Mouse (Mus musculus) brain, embryonic 18.5 days (tissue): ENCODE measurements around the gene Ubap2.

Source experiments
- DNase-seq: peaks from one replicate; pipeline ENCODE4 v3.0.0-alpha.2; 2012; ENCODE audit warnings: low read depth, low spot score

Ubap2 gene

DNA sequence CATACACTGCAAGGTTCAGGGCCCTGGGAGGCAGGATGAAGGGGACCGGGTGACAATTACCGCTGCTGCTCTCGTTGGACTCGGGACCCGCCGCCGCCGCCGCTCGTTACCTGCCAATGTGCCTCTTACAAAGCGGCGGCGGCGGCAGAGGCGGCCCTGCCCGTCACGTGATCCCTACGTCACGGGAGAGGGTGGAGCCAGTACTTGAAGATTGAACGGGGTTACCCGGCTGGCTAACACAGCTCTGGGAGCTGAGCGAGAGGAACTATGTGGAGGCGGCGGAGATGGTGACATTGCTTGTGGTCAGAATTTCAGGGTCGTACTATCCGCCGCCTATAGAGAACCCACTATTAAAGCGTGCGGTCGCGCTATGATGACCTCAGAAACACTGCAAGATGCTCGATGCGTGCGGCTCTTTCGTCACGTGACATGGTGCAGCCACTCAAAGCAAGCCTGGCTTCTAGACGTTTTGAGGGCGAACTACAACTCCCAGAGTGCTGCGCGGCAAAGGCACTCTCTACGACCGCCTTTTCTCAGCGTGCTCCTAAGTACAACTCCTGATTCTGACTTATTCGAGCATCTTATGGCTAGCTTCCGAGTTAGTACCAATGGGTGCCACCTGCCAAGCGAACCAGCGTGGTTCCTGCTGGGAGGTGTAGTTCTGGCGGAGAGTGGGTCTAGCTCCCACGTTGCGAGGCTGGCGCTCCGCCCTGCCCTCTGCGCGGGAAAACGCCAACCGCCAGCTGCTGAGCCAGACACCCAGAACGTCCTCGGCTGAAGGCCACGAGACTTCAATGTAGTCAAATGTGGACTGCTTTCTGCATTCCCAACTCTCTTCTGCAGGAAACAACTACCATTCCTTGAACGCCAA is at the start of gene Ubap2:
TSS of gene Ubap2 (minus strand) at position 165 of the 871 bp plus-strand sequence.
- DNase-seq = peak; percentile 98

- DNase-seq = no peak
These were observed 46.0 kb upstream of the Ubap2 start for GRCm38 (mm10) chr4:41320971-41321370.

- DNase-seq = no peak
These were observed 43.3 kb upstream of the Ubap2 start for GRCm38 (mm10) chr4:41318267-41318666.

GRCm38 (mm10) chr4:41315173-41315572 is 40.2 kb upstream of the Ubap2 start:
- DNase-seq = no peak

DNA sequence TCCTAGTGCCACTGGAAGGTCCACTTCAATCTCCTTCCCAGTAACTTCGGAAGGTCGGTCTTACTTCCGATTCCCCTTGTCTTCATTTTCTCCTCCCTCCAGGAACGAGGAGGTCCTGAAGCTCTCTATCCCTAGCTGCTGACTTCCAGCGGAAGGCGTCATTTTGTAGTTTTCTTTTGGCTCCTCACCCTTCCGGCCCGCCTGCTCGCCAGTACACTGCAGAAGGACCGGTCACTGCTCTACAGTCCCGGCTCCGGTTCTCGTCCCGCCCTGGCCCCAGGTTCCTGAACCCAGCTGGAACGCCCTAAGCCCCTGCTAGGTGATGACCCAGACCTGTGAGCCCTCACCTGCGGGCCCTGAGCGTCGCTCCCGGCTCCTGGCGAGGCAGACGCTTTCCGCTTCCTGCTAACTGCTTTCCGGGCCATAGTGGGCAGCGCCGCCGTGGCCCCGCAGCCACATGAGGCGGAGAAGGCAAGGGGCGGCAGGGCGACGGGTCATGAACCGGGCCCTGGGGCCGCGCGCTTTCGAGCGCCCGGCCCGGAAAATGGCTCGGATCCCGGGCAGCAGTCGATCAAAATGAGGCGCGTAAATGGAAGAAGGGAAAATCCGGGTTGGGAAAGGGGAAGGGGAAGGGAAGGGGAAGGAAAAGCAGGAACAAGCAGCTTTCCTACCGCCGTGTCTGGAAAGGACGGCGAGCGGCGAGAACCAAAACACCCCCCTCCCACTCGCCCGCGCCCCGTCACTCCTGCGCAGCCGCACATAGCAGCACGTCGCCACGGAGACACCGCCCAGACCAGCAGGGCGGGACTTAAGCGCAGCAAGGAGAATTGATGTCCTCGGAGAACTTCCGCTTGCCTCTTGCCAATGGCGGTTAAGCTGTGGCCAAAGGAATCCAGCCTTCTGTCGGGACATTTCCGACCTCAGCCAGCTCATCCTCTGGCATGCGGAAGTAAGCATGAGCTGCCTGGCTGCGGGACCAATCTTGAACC is 39.5 kb upstream of the Ubap2 start, which contains the start of gene Dcaf12:
TSS of gene Dcaf12 (minus strand) at position 749 of the 989 bp plus-strand sequence.
- DNase-seq = peak; percentile 85

DNA sequence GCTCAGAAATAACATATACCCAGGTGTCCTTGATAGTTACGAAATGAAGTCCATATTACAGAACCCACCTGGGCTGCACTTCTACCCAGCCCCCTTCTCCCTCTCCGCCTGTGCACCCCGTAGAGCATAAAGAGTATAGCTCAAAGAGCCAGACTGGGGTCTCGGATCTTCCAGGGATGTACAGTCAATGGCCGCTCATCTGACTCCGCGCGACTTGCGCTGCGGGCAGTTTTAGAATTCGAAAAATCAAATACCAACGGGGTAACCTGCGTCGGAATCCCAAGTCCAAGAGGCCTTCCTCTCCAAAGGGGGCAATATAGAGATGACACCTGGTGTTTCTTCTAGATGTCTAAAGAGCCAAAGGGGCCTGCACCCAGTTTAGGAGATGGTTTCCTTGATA is 38.8 kb upstream of the Ubap2 start:
- no peak for DNase-seq

GRCm38 (mm10) chr4:41310567-41311563 is 35.9 kb upstream of the Ubap2 start:
- DNase-seq = no peak

DNA sequence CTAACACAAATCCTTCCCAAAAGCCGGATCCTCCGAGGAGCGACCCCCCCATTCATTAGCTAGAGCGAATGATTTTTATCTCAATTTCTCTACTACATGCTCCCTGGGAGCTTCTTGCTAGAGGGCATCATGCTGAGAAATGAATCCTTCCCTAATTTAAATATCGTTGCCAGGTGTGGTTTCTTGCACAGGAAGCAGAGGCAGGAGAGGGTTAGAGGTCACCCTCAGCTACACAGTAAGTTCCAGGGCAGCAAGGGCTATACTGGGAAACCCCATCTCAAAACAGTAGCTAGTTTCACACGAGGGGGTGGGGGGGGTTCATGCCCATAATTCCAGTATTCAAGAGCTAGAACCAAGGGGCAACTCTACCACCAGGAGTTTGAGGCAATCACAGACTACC is 32.5 kb upstream of the Ubap2 start:
- no peak for DNase-seq

DNA sequence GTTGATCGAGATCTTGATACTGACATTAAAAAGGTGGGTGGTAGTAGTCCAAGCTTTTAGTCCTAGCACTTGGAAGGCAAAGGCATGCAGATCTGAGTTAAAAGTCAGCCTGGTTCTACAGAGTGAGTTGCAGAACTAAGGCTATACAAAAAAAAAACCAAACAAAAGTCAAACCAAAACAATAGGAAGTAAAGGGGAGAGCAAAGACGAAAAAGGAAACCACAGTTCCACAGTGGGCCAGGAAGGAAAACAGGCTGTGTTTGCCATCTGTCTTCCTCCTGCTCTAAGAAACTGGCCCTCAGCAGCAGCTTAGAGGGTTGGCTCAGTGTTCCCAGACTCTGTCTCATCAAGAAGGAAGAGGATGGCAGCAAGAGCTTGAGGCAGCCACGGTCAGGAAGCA is 29.4 kb upstream of the Ubap2 start:
- peak; percentile 10 for DNase-seq

DNA sequence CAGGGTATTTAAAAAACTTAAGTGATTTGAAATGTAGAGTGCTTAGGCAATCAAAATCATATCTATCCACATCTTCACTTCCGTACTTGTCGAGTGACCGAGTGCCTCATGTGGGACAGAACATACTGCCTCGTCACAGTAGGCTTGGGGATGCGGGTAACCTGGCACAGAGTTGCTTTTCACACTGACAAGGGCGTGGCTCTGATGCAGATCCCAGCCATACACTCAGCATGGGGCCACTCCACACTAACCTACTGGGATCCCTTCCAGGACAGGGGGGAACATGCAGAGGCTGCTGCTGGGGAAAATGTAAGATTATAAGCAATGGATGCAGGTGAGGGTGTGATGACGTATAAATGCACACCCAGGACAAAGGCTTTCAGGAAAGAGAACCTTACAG is 28.7 kb upstream of the Ubap2 start:
- DNase-seq = no peak

- no peak for DNase-seq
These were observed 24.0 kb upstream of the Ubap2 start for GRCm38 (mm10) chr4:41298976-41299375.

DNA sequence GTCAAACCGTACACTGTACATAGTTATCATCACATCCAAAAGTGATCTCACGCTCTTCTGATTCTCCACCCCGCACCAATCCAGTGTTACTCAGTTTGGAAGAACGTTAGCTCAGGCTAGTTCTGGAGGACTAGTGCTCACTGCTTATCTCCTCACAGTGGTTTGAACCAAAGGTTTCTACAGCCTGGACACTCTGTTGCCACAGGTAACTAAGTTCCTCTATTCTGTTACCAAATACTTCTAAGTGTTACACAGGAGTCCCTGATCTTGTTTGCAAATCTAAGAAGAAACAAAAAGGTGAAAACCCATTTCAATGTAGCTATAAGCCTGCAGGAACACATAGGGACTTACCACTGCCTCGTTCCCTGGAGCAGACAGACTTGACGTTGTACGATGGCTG is 21.0 kb upstream of the Ubap2 start:
- DNase-seq = no peak

- DNase-seq = no peak
These were observed 20.6 kb upstream of the Ubap2 start for GRCm38 (mm10) chr4:41295507-41295906.

GRCm38 (mm10) chr4:41293907-41294306 is 19.0 kb upstream of the Ubap2 start:
- DNase-seq = peak; percentile 30

DNA sequence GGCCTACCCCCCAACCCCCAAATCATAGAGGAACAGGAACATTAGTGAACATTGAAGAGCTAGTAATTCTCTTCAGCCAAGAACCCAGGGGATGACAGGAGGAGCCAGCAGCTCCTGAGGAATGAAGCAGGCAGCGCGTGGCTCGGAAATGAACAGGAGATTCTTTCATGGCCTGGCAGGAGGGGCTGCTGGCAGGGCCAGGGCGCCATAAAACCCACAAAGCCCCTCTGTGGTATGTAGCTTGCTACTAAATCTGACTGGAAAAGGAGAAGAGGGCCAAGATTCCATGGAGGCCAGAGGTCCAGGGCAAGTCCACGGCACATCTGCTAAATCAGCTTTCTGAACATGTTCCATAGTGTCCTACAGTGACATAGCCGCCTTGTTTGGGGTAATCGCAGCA is 14.9 kb upstream of the Ubap2 start:
- DNase-seq = no peak

GRCm38 (mm10) chr4:41286420-41286819 is 11.5 kb upstream of the Ubap2 start:
- DNase-seq = no peak

DNA sequence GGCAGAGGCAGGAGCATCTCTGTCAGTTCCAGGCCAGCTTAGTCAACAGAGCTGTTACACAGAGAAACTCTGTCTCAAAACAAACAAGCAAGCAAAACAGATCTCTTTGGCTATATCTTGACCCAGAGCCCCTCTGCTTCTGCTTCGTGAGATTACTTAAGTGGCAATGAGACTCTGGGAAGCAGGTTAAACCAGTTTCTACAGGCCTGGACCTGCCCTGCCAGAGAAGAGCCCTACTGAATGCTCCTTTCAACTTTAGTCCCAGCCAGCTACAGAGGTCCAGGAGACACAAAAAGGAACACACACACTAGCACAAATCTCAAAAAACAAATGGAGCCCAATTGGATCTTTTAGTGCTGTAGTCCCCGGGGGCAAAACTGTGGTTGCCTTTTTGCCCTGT is 9.1 kb upstream of the Ubap2 start:
- DNase-seq = no peak

GRCm38 (mm10) chr4:41275927-41276326 is 983 bp upstream of the Ubap2 start:
- DNase-seq = no peak

GRCm38 (mm10) chr4:41274377-41274979 is 466 bp downstream of the Ubap2 start:
- no peak for DNase-seq

DNA sequence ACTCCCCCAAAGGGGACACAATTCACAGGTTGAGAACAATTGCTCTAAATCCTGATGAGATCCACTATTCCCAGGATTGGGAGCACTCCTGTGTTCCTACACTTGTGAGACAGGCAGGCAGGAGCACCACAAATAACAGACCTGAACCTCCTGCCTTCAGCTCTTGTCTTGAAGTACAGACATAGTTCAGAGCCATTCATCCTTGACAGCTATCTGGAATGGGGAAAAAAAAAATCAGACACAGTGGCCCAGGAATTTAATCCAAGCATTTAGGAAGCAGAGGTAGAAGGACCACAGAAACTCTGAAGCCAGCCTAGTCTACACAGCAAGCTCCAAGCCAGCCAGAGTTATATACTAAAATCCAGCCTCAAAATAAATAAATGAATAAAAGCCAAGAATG is 6.8 kb downstream of the Ubap2 start:
- DNase-seq = no peak

DNA sequence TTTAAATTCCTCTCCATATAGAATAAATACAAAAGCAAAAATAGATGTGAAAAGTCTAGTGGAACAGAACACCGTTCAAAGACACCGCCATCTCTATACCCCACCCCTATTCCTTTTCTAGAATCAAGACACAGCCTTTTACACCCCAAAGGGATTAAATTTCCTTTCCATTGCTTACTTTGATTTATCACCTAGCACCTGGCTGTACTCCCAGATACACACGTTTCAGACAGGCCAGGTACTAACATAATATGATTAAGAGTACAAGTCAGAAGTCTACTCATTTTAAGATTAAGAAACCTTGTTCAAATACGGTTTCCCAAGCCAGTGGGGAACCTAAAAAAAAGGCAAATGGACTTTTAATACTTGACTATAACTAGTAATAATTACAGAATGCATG is 8.6 kb downstream of the Ubap2 start:
- DNase-seq = no peak
